Mouse (Mus musculus) kidney, embryonic 14.5 days (tissue): ENCODE results near the gene Dcst1. TPM values are rescaled to one million over a fixed set of nuclear protein-coding genes. Genes with fewer than 3 reads are reported as not detected.

ENCODE experiments used
- ATAC-seq: fragments of 200-750 bp; cut with Nextera tagmentation; 2 replicates; pipeline ENCODE4 v1.8.0; 2017; ENCODE audit warnings: moderate number of reproducible peaks, mild to moderate bottlenecking, moderate TSS enrichment, moderate library complexity; ENCODE audit not compliant: low FRiP score, low TSS enrichment
- H3K27ac ChIP-seq: fragments of 300-500 bp; sonication (generic); 2 replicates; pipeline ENCODE4 v1.5.1; 2014; ENCODE audit warnings: low read depth, mild to moderate bottlenecking, low read length, moderate library complexity, mixed read lengths
- H3K27me3 ChIP-seq: fragments of 300-500 bp; sonication (generic); 2 replicates; pipeline ENCODE4 v1.6.1; 2014; ENCODE audit warnings: mild to moderate bottlenecking, low read length; ENCODE audit not compliant: control insufficient read depth, insufficient read depth
- H3K36me3 ChIP-seq: fragments of 300-500 bp; sonication (generic); 2 replicates; pipeline ENCODE4 v1.6.1; 2014; ENCODE audit warnings: low read length, mixed read lengths; ENCODE audit not compliant: control insufficient read depth, insufficient read depth
- H3K4me1 ChIP-seq: fragments of 300-500 bp; sonication (generic); 2 replicates; pipeline ENCODE4 v1.6.1; 2014; ENCODE audit warnings: low read length, mixed read lengths; ENCODE audit not compliant: control insufficient read depth, insufficient read depth
- H3K4me2 ChIP-seq: fragments of 300-500 bp; sonication (generic); replicated peaks from 2 replicates; pipeline ENCODE4 v1.6.1; 2014; ENCODE audit warnings: low read depth, mild to moderate bottlenecking, low read length
- H3K4me3 ChIP-seq: fragments of 300-500 bp; sonication (generic); 2 replicates; pipeline ENCODE4 v1.5.1; 2014; ENCODE audit warnings: mild to moderate bottlenecking, low read length
- H3K9ac ChIP-seq: fragments of 300-500 bp; sonication (generic); 2 replicates; pipeline ENCODE4 v1.6.1; 2014; ENCODE audit warnings: low read depth, mild to moderate bottlenecking, low read length, moderate library complexity
- H3K9me3 ChIP-seq: fragments of 300-500 bp; sonication (generic); 2 replicates; pipeline ENCODE4 v1.6.1; 2016; ENCODE audit warnings: low read length; ENCODE audit not compliant: control insufficient read depth
- WGBS: fragments of 180-500 bp; shearing (Covaris S2); extraction: QIAGEN DNeasy Blood & Tissue Kit; methylation state at CpG from one replicate; pipeline ENCODE4 v1.1.7; 2014; 5-methylcytosine and 5-hydroxymethylcytosine counted together
- polyA plus RNA-seq: library from polyadenylated mRNA; unstranded; fragments of >200 nt; fragmentation: Nextera tagmentation; extraction: Ambion mirVana; gene quantifications from 2 replicates; pipeline ENCODE4 v1.2.1, GENCODE M21; 2014

The Dcst1 gene
- polyA plus RNA-seq, 1 experiment from 2014 or later = 1.5 TPM

- H3K4me1 ChIP-seq = peaks cover 8% of the 10 kb centered on the region; the same call in 1 of the 2 replicates
- 69% methylated on average over 6 of the region's 6 CpGs for WGBS
Observed at GRCm38 (mm10) chr3:89304440-89304839, 60.6 kb downstream of the Dcst1 start.

DNA sequence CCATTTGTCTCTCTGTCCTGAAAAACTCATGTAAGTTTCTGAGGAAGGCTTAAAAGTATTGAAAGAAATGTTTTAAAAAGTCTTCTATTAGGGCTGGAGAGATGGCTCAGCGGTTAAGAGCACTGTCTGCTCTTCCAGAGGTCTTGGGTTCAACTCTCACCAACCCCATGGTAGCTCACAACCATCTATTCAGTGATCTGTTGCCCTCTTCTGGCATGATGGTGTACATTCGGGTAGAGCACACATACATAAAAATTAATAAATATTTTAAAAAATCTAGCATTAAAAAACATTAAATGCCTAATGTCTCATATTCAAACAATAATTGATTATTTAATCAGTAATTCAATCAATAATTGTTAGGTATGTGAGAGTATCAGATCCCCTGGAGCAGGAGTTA is 64.5 kb downstream of the Dcst1 start:
- peaks cover 4% of the 10 kb centered on the region; the same call in 1 of the 2 replicates for H3K4me1 ChIP-seq
- H3K36me3 ChIP-seq = no peaks in the 10 kb centered on the region
- H3K9ac ChIP-seq = no peak overlapping the region
- 63% methylated on average over 2 of the region's 2 CpGs for WGBS
- H3K4me2 ChIP-seq = no peak overlapping the region
- H3K4me3 ChIP-seq = no peak overlapping the region
- H3K27ac ChIP-seq = no peak overlapping the region
- no peaks in the 10 kb centered on the region for H3K9me3 ChIP-seq
- H3K27me3 ChIP-seq = no peaks in the 10 kb centered on the region
- no peak for ATAC-seq

More at GRCm38 (mm10) chr3:89304440-89304839, 60.6 kb downstream of the Dcst1 start:
- Histone ChIP-seq H3K27ac (no peak overlapping the region), H3K4me3 (no peak overlapping the region), H3K36me3 (no peaks in the 10 kb centered on the region), H3K9ac (no peak overlapping the region), H3K27me3 (no peaks in the 10 kb centered on the region), H3K4me2 (no peak overlapping the region), H3K9me3 (no peaks in the 10 kb centered on the region)
- no peak for ATAC-seq

Other genes with a start within 250 kb of the Dcst1 start
- gene Pklr, start 229.1 kb downstream of the Dcst1 start, polyA plus RNA-seq = 1.3 and 1.5 TPM in 2 replicates
- gene Hcn3, start 205.1 kb downstream of the Dcst1 start, polyA plus RNA-seq = 0.49 and 0.73 TPM in 2 replicates
- 33.8 and 35.1 TPM in 2 replicates for gene Clk2, start 200.5 kb downstream of the Dcst1 start, polyA plus RNA-seq
- 84.6 and 107 TPM in 2 replicates for gene Scamp3, start 187.8 kb downstream of the Dcst1 start, polyA plus RNA-seq
- gene Fam189b, start 182.1 kb downstream of the Dcst1 start, polyA plus RNA-seq = 34.5 and 49.3 TPM in 2 replicates
- gene Gba, start 162.3 kb downstream of the Dcst1 start, polyA plus RNA-seq = 32.0 and 37.4 TPM in 2 replicates
- 12.5 and 13.2 TPM in 2 replicates for gene Thbs3, start 150.1 kb downstream of the Dcst1 start, polyA plus RNA-seq
- gene Mtx1, start 138.2 kb downstream of the Dcst1 start, polyA plus RNA-seq = 217 and 259 TPM in 2 replicates
- gene Muc1, start 136.2 kb downstream of the Dcst1 start, polyA plus RNA-seq = 8.0 and 13.6 TPM in 2 replicates
- 321 and 407 TPM in 2 replicates for gene Krtcap2, start 119.3 kb downstream of the Dcst1 start, polyA plus RNA-seq
- 2.8 and 3.6 TPM in 2 replicates for gene Trim46, start 118.9 kb downstream of the Dcst1 start, polyA plus RNA-seq
- gene Dpm3, start 105.9 kb downstream of the Dcst1 start, polyA plus RNA-seq = 134 and 200 TPM in 2 replicates
- 55.1 and 64.1 TPM in 2 replicates for gene Slc50a1, start 94.7 kb downstream of the Dcst1 start, polyA plus RNA-seq
- 45.4 and 58.8 TPM in 2 replicates for gene Efna1, start 84.1 kb downstream of the Dcst1 start, polyA plus RNA-seq
- gene Efna3, start 42.3 kb downstream of the Dcst1 start, polyA plus RNA-seq = 9.7 and 10.1 TPM in 2 replicates
- gene Efna4, start 27.2 kb downstream of the Dcst1 start, polyA plus RNA-seq = 30.1 and 36.6 TPM in 2 replicates
- 35.9 and 47.1 TPM in 2 replicates for gene Adam15, start 15.3 kb downstream of the Dcst1 start, polyA plus RNA-seq
- gene Dcst2, start 3.3 kb downstream of the Dcst1 start, polyA plus RNA-seq = 0.18 and 0.30 TPM in 2 replicates
- gene Zbtb7b, start 29.5 kb upstream of the Dcst1 start, polyA plus RNA-seq = 1.8 and 2.2 TPM in 2 replicates
- gene Lenep, start 37.5 kb upstream of the Dcst1 start, polyA plus RNA-seq = not detected in 2 replicates
- gene Flad1, start 46.6 kb upstream of the Dcst1 start, polyA plus RNA-seq = 19.6 and 24.9 TPM in 2 replicates
- gene Cks1b, start 53.1 kb upstream of the Dcst1 start, polyA plus RNA-seq = 632 and 773 TPM in 2 replicates
- gene Shc1, start 53.2 kb upstream of the Dcst1 start, polyA plus RNA-seq = 42.8 and 64.0 TPM in 2 replicates
- 45.7 and 53.0 TPM in 2 replicates for gene Pygo2, start 65.0 kb upstream of the Dcst1 start, polyA plus RNA-seq
- gene Pbxip1, start 71.5 kb upstream of the Dcst1 start, polyA plus RNA-seq = 15.5 and 19.4 TPM in 2 replicates
- 53.8 and 60.4 TPM in 2 replicates for gene Pmvk, start 89.3 kb upstream of the Dcst1 start, polyA plus RNA-seq
- 1.4 and 2.1 TPM in 2 replicates for gene Kcnn3, start 154.9 kb upstream of the Dcst1 start, polyA plus RNA-seq